Mouse (Mus musculus): ENCODE data around the gene Lnpk.

The Lnpk gene

GRCm38 (mm10) chr2:74551929-74552328, 27.3 kb downstream of the Lnpk start:
- TF ChIP-seq GATA4 (IDR thresholded peaks at IDR 0.05; ENCODE audit: insufficient replicate concordance, low read length) = no peak

GRCm38 (mm10) chr2:74548306-74548705, 30.9 kb downstream of the Lnpk start:
- TF ChIP-seq GATA4 (IDR thresholded peaks at IDR 0.05; ENCODE audit: insufficient replicate concordance, low read length) = no peak

GRCm38 (mm10) chr2:74508302-74508701, 70.9 kb downstream of the Lnpk start:
- no peak for TF ChIP-seq GATA4 (IDR thresholded peaks at IDR 0.05; ENCODE audit: insufficient replicate concordance, low read length)

GRCm38 (mm10) chr2:74506439-74506838, 72.8 kb downstream of the Lnpk start:
- no peak for TF ChIP-seq GATA4 (IDR thresholded peaks at IDR 0.05; ENCODE audit: insufficient replicate concordance, low read length)

- no peak for TF ChIP-seq GATA4 (IDR thresholded peaks at IDR 0.05; ENCODE audit: insufficient replicate concordance, low read length)
Measured at GRCm38 (mm10) chr2:74500307-74500706, 78.9 kb downstream of the Lnpk start.

- no peak for TF ChIP-seq GATA4 (IDR thresholded peaks at IDR 0.05; ENCODE audit: insufficient replicate concordance, low read length)
Measured at GRCm38 (mm10) chr2:74497851-74498250, 81.4 kb downstream of the Lnpk start.

- no peak for TF ChIP-seq GATA4 (IDR thresholded peaks at IDR 0.05; ENCODE audit: insufficient replicate concordance, low read length)
Measured at GRCm38 (mm10) chr2:74491426-74491825, 87.8 kb downstream of the Lnpk start.

GRCm38 (mm10) chr2:74490186-74490585, 89.0 kb downstream of the Lnpk start:
- TF ChIP-seq GATA4 (IDR thresholded peaks at IDR 0.05; ENCODE audit: insufficient replicate concordance, low read length) = no peak

- no peak for TF ChIP-seq GATA4 (IDR thresholded peaks at IDR 0.05; ENCODE audit: insufficient replicate concordance, low read length)
Measured at GRCm38 (mm10) chr2:74488443-74488842, 90.8 kb downstream of the Lnpk start.

- no peak for TF ChIP-seq GATA4 (IDR thresholded peaks at IDR 0.05; ENCODE audit: insufficient replicate concordance, low read length)
Measured at GRCm38 (mm10) chr2:74482651-74483050, 96.6 kb downstream of the Lnpk start.

GRCm38 (mm10) chr2:74482086-74482485, 97.1 kb downstream of the Lnpk start:
- no peak for TF ChIP-seq GATA4 (IDR thresholded peaks at IDR 0.05; ENCODE audit: insufficient replicate concordance, low read length)
